Mouse (Mus musculus): ENCODE measurements around the gene Clstn1.

Gene Clstn1

GRCm38 (mm10) chr4:149564452-149565407 is 21.5 kb upstream of the Clstn1 start:
- DNase-seq (ENCODE audit: extremely low read depth, low read depth, low spot score), result no peak

GRCm38 (mm10) chr4:149567432-149568026 is 18.7 kb upstream of the Clstn1 start:
- no peak for DNase-seq (ENCODE audit: extremely low read depth, low read depth, low spot score)

- DNase-seq (ENCODE audit: extremely low read depth, low read depth, low spot score), result no peak
Measured at GRCm38 (mm10) chr4:149568622-149569021, 17.6 kb upstream of the Clstn1 start.

GRCm38 (mm10) chr4:149569781-149570497 is 16.3 kb upstream of the Clstn1 start:
- no peak for DNase-seq (ENCODE audit: extremely low read depth, low read depth, low spot score)

GRCm38 (mm10) chr4:149570498-149570863 is 15.8 kb upstream of the Clstn1 start:
- DNase-seq (ENCODE audit: extremely low read depth, low read depth, low spot score), result peak; percentile 80

- peak; percentile 76 for DNase-seq (ENCODE audit: extremely low read depth, low read depth, low spot score)
Measured at GRCm38 (mm10) chr4:149571209-149571608, 15.1 kb upstream of the Clstn1 start.

- no peak for DNase-seq (ENCODE audit: extremely low read depth, low read depth, low spot score)
Measured at GRCm38 (mm10) chr4:149571651-149572149, 14.6 kb upstream of the Clstn1 start.

GRCm38 (mm10) chr4:149572446-149572845 is 13.8 kb upstream of the Clstn1 start:
- peak; percentile 64 for DNase-seq (ENCODE audit: extremely low read depth, low read depth, low spot score)

- DNase-seq (ENCODE audit: extremely low read depth, low read depth, low spot score), result peak; percentile 90
Measured at GRCm38 (mm10) chr4:149572851-149573250, 13.4 kb upstream of the Clstn1 start.

- DNase-seq (ENCODE audit: extremely low read depth, low read depth, low spot score), result no peak
Measured at GRCm38 (mm10) chr4:149574391-149574821, 11.9 kb upstream of the Clstn1 start.

GRCm38 (mm10) chr4:149576061-149576460 is 10.2 kb upstream of the Clstn1 start:
- DNase-seq (ENCODE audit: extremely low read depth, low read depth, low spot score), result no peak

GRCm38 (mm10) chr4:149576993-149577548 is 9.2 kb upstream of the Clstn1 start:
- DNase-seq (ENCODE audit: extremely low read depth, low read depth, low spot score), result no peak

GRCm38 (mm10) chr4:149578085-149578681 is 8.1 kb upstream of the Clstn1 start:
- DNase-seq (ENCODE audit: extremely low read depth, low read depth, low spot score), result no peak

GRCm38 (mm10) chr4:149578831-149579230 is 7.4 kb upstream of the Clstn1 start:
- DNase-seq (ENCODE audit: extremely low read depth, low read depth, low spot score), result no peak

GRCm38 (mm10) chr4:149585236-149585635 is 1.0 kb upstream of the Clstn1 start:
- DNase-seq (ENCODE audit: extremely low read depth, low read depth, low spot score), result no peak

- DNase-seq (ENCODE audit: extremely low read depth, low read depth, low spot score), result no peak
Measured at GRCm38 (mm10) chr4:149586783-149587595, 721 bp downstream of the Clstn1 start.

- no peak for DNase-seq (ENCODE audit: extremely low read depth, low read depth, low spot score)
Measured at GRCm38 (mm10) chr4:149587596-149588168, 1.4 kb downstream of the Clstn1 start.

GRCm38 (mm10) chr4:149590200-149590599 is 3.9 kb downstream of the Clstn1 start:
- DNase-seq (ENCODE audit: extremely low read depth, low read depth, low spot score), result no peak

- no peak for DNase-seq (ENCODE audit: extremely low read depth, low read depth, low spot score)
Measured at GRCm38 (mm10) chr4:149591486-149591885, 5.2 kb downstream of the Clstn1 start.

Data from fat pad, adult 2 months (tissue).